Mouse (Mus musculus) mammary gland, adult 2 months (tissue): ENCODE results near the gene Scrn1. TPM values are rescaled to one million over a fixed set of nuclear protein-coding genes. Genes with fewer than 3 reads are reported as not detected.

Experiments used
- polyA plus RNA-seq: library from polyadenylated mRNA; depleted of rRNA; stranded (reverse); fragments of >200 nt; gene quantifications from 2 replicates; pipeline ENCODE4 v1.2.3, GENCODE M21; 2012; ENCODE audit warnings: low replicate concordance; rRNA removed

Scrn1 gene
- polyA plus RNA-seq: 2.2 and 3.3 TPM in 2 replicates

DNA sequence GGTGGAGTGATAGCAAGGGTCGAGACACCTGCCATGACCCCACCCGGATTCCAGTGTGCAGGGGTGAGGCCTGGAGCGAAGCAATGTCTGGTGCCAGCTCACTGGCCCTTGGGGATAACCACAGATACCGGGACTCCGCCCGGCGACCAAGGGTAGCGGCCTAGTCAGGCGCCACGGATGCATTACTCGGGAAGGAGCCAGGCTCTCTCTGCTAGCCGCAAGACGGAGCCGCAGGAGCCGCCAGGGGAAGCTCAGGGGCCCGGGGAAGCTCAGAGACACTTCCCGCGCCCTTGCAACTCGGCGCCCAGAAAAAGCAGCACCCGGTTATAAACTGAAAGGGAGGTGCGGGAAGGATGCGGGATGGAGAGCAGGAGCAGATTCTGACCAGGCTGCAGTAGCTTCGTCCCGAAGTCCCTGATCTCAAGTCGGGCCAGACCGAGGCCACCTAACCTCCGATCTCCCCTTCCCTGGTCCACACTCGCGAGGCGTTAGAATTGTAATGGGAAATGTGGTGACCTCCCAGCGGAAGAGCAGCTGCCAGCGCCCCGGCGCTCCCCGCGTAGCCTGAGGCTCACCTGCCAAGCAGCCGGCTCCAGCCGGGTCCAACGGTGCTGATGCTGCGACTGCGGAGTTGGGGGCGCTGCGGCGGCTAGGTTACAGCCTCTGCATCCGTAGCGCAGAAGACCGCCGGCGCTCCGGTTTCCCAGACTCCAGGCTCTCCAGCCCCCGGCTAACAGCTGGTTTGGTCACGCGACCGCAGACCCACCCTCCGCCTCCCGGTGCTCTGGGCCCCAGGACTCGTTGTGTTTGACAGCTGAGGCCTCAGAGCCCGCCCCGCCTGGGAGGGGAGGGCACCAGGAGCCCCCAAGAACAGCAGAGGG lies at the start of gene Scrn1:
Gene Scrn1 (minus strand): TSS at position 825 of the 881 bp plus-strand sequence.

GRCm38 (mm10) chr6:54597208-54597607 lies 30.9 kb upstream of the Scrn1 start, which contains the start of gene Fkbp14:
Gene Fkbp14, minus strand, starts transcription at chr6:54597308.

DNA sequence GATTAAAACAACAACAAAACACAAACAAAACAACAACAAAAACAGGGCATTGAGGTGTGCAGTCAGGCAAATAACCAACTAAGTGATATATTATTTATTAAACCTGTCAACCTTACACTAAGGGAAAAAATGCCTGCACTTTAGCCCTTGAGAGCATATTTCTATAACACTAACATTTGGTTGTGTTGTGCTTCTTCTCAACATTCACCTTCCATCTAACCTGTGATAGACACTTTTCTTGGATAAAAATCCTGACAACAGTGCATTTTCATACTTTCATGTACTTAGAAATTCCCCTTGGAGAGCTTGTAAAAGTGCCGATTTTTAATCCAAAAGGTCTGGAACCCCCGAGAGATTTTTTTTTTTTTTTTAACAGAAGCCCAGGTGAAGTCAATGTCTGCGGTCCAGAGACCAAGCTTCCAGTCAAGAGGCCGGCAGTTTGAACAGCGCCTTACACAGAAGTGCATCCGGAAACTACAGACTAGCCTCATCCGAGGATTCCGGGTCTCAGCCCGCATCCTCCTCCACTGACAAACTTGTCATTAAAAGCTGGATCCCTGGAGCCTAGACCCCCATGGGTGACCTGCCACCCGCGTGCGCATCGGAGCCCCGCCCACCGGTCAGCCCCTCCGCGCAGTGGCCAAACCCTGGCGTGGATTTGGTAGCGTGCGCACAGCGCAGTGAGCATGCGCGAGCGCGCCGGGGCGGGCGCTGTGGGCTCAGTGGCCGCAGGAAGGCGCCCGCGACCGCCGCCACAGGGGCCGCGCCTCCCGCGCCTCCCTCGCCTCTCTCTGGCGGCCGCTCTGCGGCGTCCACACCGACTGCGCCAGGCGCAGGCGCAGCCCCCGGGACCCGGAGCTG lies 28.4 kb upstream of the Scrn1 start, which contains the start of gene Plekha8:
Gene Plekha8 (plus strand): TSS at position 643 of the 861 bp plus-strand sequence.

Other genes with a start within 250 kb of the Scrn1 start
- 0.62 and 0.82 TPM in 2 replicates for gene Prr15, start 240.7 kb downstream of the Scrn1 start, polyA plus RNA-seq
- 0.57 and 1.7 TPM in 2 replicates for gene Wipf3, start 136.9 kb downstream of the Scrn1 start, polyA plus RNA-seq
- 2.9 and 4.7 TPM in 2 replicates for gene Plekha8, start 28.6 kb upstream of the Scrn1 start, polyA plus RNA-seq
- gene Fkbp14, start 30.8 kb upstream of the Scrn1 start, polyA plus RNA-seq: 4.0 and 11.2 TPM in 2 replicates
- gene Mturn, start 115.1 kb upstream of the Scrn1 start, polyA plus RNA-seq: 12.6 and 22.7 TPM in 2 replicates